In the genomic region with DNA sequence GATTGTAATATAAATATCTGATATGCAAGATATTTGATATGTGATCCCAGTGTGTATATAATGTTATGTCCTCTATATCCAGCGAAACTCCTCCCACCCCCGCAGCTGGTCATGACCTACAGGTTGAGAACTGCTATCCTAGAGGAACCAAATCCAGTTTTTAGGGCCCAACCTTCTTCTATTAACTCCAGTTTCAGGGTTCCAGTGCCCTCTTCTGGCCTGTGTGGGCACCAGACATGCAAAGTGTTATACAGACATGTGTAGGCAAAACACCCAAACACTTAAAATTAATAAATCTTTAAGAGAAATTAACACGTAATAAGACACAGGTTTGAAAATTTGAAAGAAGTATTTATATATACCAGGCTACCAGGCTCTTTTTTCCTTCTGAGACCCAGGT, we compare ENCODE assay signal across 11 mouse cellular contexts. TPM values are rescaled to one million over a fixed set of nuclear protein-coding genes. Genes with fewer than 3 reads are reported as not detected.
DNase-seq lines count a peak whose midpoint lies in the region; ATAC-seq and TF ChIP-seq lines count a peak whose summit lies in the region.
"Had no signal": no experiment of that assay in that cellular context is flagged by ENCODE, and none has a peak within 500 bp of the region (broad histone marks: within the 10 kb centered on the region; RNA-seq: fewer than 3 reads in every experiment).

No protein-coding gene starts in this region.

- no peak overlapping the region for H3K9ac ChIP-seq in heart, adult 2 months (ENCODE audit: low read depth, low read length)
- H3K9ac ChIP-seq in lung, embryonic 14.5 days = no peak overlapping the region
- H3K9ac ChIP-seq: lung, embryonic 15.5 days had no signal

- no peak overlapping the region for H3K4me2 ChIP-seq in lung, embryonic 14.5 days
- H3K4me2 ChIP-seq: lung, embryonic 15.5 days had no signal

- H3K4me1 ChIP-seq in heart, adult 2 months (ENCODE audit: control insufficient read depth, insufficient read depth, low read length) = peaks cover 4% of the 10 kb centered on the region
- H3K4me1 ChIP-seq in lung, embryonic 14.5 days (ENCODE audit: insufficient read depth) = no peaks in the 10 kb centered on the region
- peaks cover 5% of the 10 kb centered on the region; the same call in 1 of the 2 replicates for H3K4me1 ChIP-seq in lung, adult 2 months (ENCODE audit: control insufficient read depth, insufficient read depth, low read length)
- H3K4me1 ChIP-seq: hindbrain, embryonic 10.5 days; lung, embryonic 15.5 days had no signal

- H3K27ac ChIP-seq in heart, adult 2 months = no peak overlapping the region
- H3K27ac ChIP-seq in lung, embryonic 14.5 days (ENCODE audit: low read depth) = no peak overlapping the region
- H3K27ac ChIP-seq: hindbrain, embryonic 10.5 days; lung, embryonic 15.5 days had no signal

- WGBS in heart, adult 2 months = 92% methylated on average over 3 of the region's 3 CpGs
- 91% methylated on average over 3 of the region's 3 CpGs for WGBS in lung, embryonic 14.5 days
- WGBS in lung, adult 2 months = 86% methylated on average over 3 of the region's 3 CpGs

- no peaks in the 10 kb centered on the region for H3K27me3 ChIP-seq in heart, adult 2 months (ENCODE audit: control insufficient read depth, insufficient read depth, low read length)
- no peaks in the 10 kb centered on the region for H3K27me3 ChIP-seq in lung, embryonic 14.5 days (ENCODE audit: insufficient read depth, low read length)
- H3K27me3 ChIP-seq: lung, embryonic 15.5 days had no signal

- ATAC-seq in lung, embryonic 14.5 days (ENCODE audit: insufficient read depth) = no peak

- no peak for DNase-seq in heart, adult 2 months
- no peak for DNase-seq in heart, adult 8-10 months (ENCODE audit: low spot score)
- no peak for DNase-seq in lung, embryonic 14.5 days
- no peak for DNase-seq in lung, adult 2 months
- DNase-seq in R1 (ENCODE audit: low read depth, low spot score) = peak; percentile 47
- DNase-seq in retina, embryonic 14.5 days (ENCODE audit: low spot score) = peak; percentile 35
- no peak for DNase-seq in urinary bladder, postnatal 4 days (ENCODE audit: low spot score in 2 of 2)
- DNase-seq in gastrocnemius, adult 8-10 months (ENCODE audit: low spot score in 2 of 2) = no peak
- DNase-seq: kidney, postnatal 14 days had no signal

- no peak overlapping the region for H3K4me3 ChIP-seq in heart, adult 2 months
- H3K4me3 ChIP-seq in lung, embryonic 14.5 days (ENCODE audit: low read depth, low read length) = no peak overlapping the region
- H3K4me3 ChIP-seq in lung, adult 2 months (replicated peaks; ENCODE audit: extremely low read depth, low read depth, low read length) = no peak overlapping the region
- H3K4me3 ChIP-seq: hindbrain, embryonic 10.5 days; lung, embryonic 15.5 days had no signal

- TF ChIP-seq POLR2A in heart, adult 2 months (IDR thresholded peaks at IDR 0.05; ENCODE audit: insufficient read depth, low read depth, low read length) = no peak
- TF ChIP-seq POLR2A in lung, adult 2 months (IDR thresholded peaks at IDR 0.05; ENCODE audit: borderline replicate concordance, extremely low read depth, low read depth, low read length) = no peak

- intact Hi-C loops in heart, adult 2 months (cut with DNase I) = no loop called here

- no peak for TF ChIP-seq EP300 in heart, adult 2 months (IDR thresholded peaks at IDR 0.05; ENCODE audit: insufficient read depth, low read depth, low read length)

- peaks cover 7% of the 10 kb centered on the region for H3K79me2 ChIP-seq in heart, adult 2 months (replicated peaks; ENCODE audit: control insufficient read depth, insufficient read depth, low read length)

- H3K9me3 ChIP-seq in lung, embryonic 14.5 days (ENCODE audit: low read depth, low read length) = no peaks in the 10 kb centered on the region
- H3K9me3 ChIP-seq: hindbrain, embryonic 10.5 days; lung, embryonic 15.5 days had no signal

- H3K36me3 ChIP-seq in heart, adult 2 months (ENCODE audit: control insufficient read depth, insufficient read depth, low read length) = peaks cover 51% of the 10 kb centered on the region
- H3K36me3 ChIP-seq in lung, embryonic 14.5 days (ENCODE audit: insufficient read depth) = peaks cover 38% of the 10 kb centered on the region

- TF ChIP-seq CTCF in heart, adult 2 months (IDR thresholded peaks at IDR 0.05) = peak; percentile 54
- peak; percentile 33 for TF ChIP-seq CTCF in lung, embryonic 14.5 days (IDR thresholded peaks at IDR 0.05; ENCODE audit: low read depth)
- no peak for TF ChIP-seq CTCF in lung, adult 2 months (IDR thresholded peaks at IDR 0.05; ENCODE audit: insufficient read depth, low read length)

RNA-seq across cellular contexts. Expression of a gene that starts 11.6 kb away (rescaled TPM):
- 10 to 100 TPM; 50.5 to 52.8 TPM for total RNA-seq in heart, adult 2 months (2021)
- 64.8 and 82.4 TPM in 2 replicates for polyA plus RNA-seq in heart, adult 2 months (2012; rRNA removed)
- 10 to 100 TPM; 66.6 to 85.9 (median 81.5) TPM for total RNA-seq in heart, adult 8-10 months (2022)
- 20.1 and 24.9 TPM in 2 replicates for polyA plus RNA-seq in lung, embryonic 14.5 days (2014; fragmentation: Nextera tagmentation; extraction: Ambion mirVana)
- 64.1 and 75.8 TPM in 2 replicates for polyA plus RNA-seq in lung, adult 2 months (2012; rRNA removed)
- total RNA-seq in gastrocnemius, adult 8-10 months (2022) = 10 to 100 TPM; 30.8 to 37.3 (median 34.3) TPM

RNA-seq across cellular contexts. Expression of a gene that starts 11.6 kb away (rescaled TPM):
- total RNA-seq in heart, adult 2 months (2021) = 100 to 1,000 TPM; 216 to 234 TPM
- polyA plus RNA-seq in heart, adult 2 months (2012; rRNA removed) = 110 and 266 TPM in 2 replicates
- total RNA-seq in heart, adult 8-10 months (2022) = 100 to 1,000 TPM; 196 to 229 (median 224) TPM
- 321 and 332 TPM in 2 replicates for polyA plus RNA-seq in lung, embryonic 14.5 days (2014; fragmentation: Nextera tagmentation; extraction: Ambion mirVana)
- polyA plus RNA-seq in lung, adult 2 months (2012; rRNA removed) = 167 and 313 TPM in 2 replicates
- total RNA-seq in gastrocnemius, adult 8-10 months (2022) = 100 to 1,000 TPM in 2 of 4 experiments, 10 to 100 TPM in 2; 87.6 to 104 (median 99.6) TPM

RNA-seq across cellular contexts. Expression of a gene that starts 20.9 kb away (rescaled TPM):
- total RNA-seq in heart, adult 2 months (2021) = 1 to 10 TPM; 4.0 to 4.6 TPM
- 4.8 and 9.2 TPM in 2 replicates for polyA plus RNA-seq in heart, adult 2 months (2012; rRNA removed)
- 1 to 10 TPM; 3.8 to 6.5 (median 4.9) TPM for total RNA-seq in heart, adult 8-10 months (2022)
- polyA plus RNA-seq in lung, embryonic 14.5 days (2014; fragmentation: Nextera tagmentation; extraction: Ambion mirVana) = 20.9 and 21.3 TPM in 2 replicates
- 7.0 and 13.3 TPM in 2 replicates for polyA plus RNA-seq in lung, adult 2 months (2012; rRNA removed)
- 1 to 10 TPM in 1 of 4 experiments, under 1 TPM in 3; 0.32 to 1.3 (median 0.54) TPM for total RNA-seq in gastrocnemius, adult 8-10 months (2022)

RNA-seq across cellular contexts. Expression of a gene that starts 21.1 kb away (rescaled TPM):
- 100 to 1,000 TPM in 1 of 2 experiments, 10 to 100 TPM in 1; 92.2 to 130 TPM for total RNA-seq in heart, adult 2 months (2021)
- polyA plus RNA-seq in heart, adult 2 months (2012; rRNA removed) = 212 and 327 TPM in 2 replicates
- total RNA-seq in heart, adult 8-10 months (2022) = 100 to 1,000 TPM in 1 of 4 experiments, 10 to 100 TPM in 3; 67.6 to 101 (median 81.7) TPM
- 617 and 664 TPM in 2 replicates for polyA plus RNA-seq in lung, embryonic 14.5 days (2014; fragmentation: Nextera tagmentation; extraction: Ambion mirVana)
- polyA plus RNA-seq in lung, adult 2 months (2012; rRNA removed) = 1,012 and 1,202 TPM in 2 replicates
- total RNA-seq in gastrocnemius, adult 8-10 months (2022) = 10 to 100 TPM; 66.3 to 72.7 (median 68.8) TPM

RNA-seq across cellular contexts. Expression of a gene that starts 27.3 kb away (rescaled TPM):
- total RNA-seq in heart, adult 2 months (2021) = 10 to 100 TPM; 21.0 to 21.5 TPM
- polyA plus RNA-seq in heart, adult 2 months (2012; rRNA removed) = 24.1 and 37.1 TPM in 2 replicates
- total RNA-seq in heart, adult 8-10 months (2022) = 10 to 100 TPM; 23.0 to 32.5 (median 28.5) TPM
- polyA plus RNA-seq in lung, embryonic 14.5 days (2014; fragmentation: Nextera tagmentation; extraction: Ambion mirVana) = 33.1 and 34.3 TPM in 2 replicates
- 15.1 and 21.4 TPM in 2 replicates for polyA plus RNA-seq in lung, adult 2 months (2012; rRNA removed)
- total RNA-seq in gastrocnemius, adult 8-10 months (2022) = 10 to 100 TPM in 3 of 4 experiments, 1 to 10 TPM in 1; 8.0 to 13.5 (median 12.4) TPM

Comparison
In these comparisons a context has a peak if more than half of its experiments do, and no peak if none do; other contexts are left out.
1. DNase-seq: peak in R1 (single experiment) and retina, embryonic 14.5 days (single experiment); none in heart, adult 2 months (0 of 2), heart, adult 8-10 months (single experiment), lung, embryonic 14.5 days (single experiment), lung, adult 2 months (single experiment), urinary bladder, postnatal 4 days (0 of 2) and gastrocnemius, adult 8-10 months (0 of 2).